Mouse (Mus musculus) CH12.LX (cell line): Measurements from ENCODE around the gene Lrrc46.

Source experiments
- CHD1 ChIP-seq: IDR thresholded peaks from 2 replicates; pipeline ENCODE4 v1.6.1; 2012; ENCODE audit warnings: low read depth, low read length, improper control_type of control experiment, inconsistent platforms
- CHD2 ChIP-seq: IDR thresholded peaks from 2 replicates; pipeline ENCODE4 v1.6.1; 2011; ENCODE audit warnings: low read length, improper control_type of control experiment
- CTCF ChIP-seq, 2 experiments: IDR thresholded peaks in 1 of 2; conservative IDR thresholded peaks in 1 of 2; 2 replicates each; pipeline ENCODE4 v1.5.1; 2011 to 2012; ENCODE audit warnings: low read depth in 2 of 2, low read length in 2 of 2, improper control_type of control experiment in 1 of 2, inconsistent platforms in 1 of 2, mild to moderate bottlenecking in 1 of 2, moderate library complexity in 1 of 2
- E2F4 ChIP-seq: IDR thresholded peaks from 2 replicates; pipeline ENCODE4 v1.6.1; 2011; ENCODE audit warnings: low read depth, low read length, improper control_type of control experiment; ENCODE audit not compliant: insufficient replicate concordance
- ELF1 ChIP-seq: IDR thresholded peaks from 2 replicates; pipeline ENCODE4 v1.6.1; 2014; ENCODE audit warnings: low read depth, mild to moderate bottlenecking, inconsistent platforms, low read length, improper control_type of control experiment
- EP300 ChIP-seq: IDR thresholded peaks from 2 replicates; pipeline ENCODE4 v1.6.1; 2011; ENCODE audit warnings: low read length, improper control_type of control experiment
- KAT2A ChIP-seq: IDR thresholded peaks from 2 replicates; pipeline ENCODE4 v1.6.1; 2012; ENCODE audit warnings: low read length, improper control_type of control experiment, inconsistent platforms; ENCODE audit not compliant: insufficient replicate concordance
- MAFK ChIP-seq: IDR thresholded peaks from 2 replicates; pipeline ENCODE4 v1.6.1; 2011; ENCODE audit warnings: low read length, improper control_type of control experiment; ENCODE audit not compliant: insufficient replicate concordance
- MAZ ChIP-seq: IDR thresholded peaks from 2 replicates; pipeline ENCODE4 v1.6.1; 2012; ENCODE audit warnings: low read depth, mild to moderate bottlenecking, inconsistent platforms, low read length, improper control_type of control experiment, moderate library complexity
- NELFE ChIP-seq: IDR thresholded peaks from 2 replicates; pipeline ENCODE4 v1.6.1; 2011; ENCODE audit warnings: low read depth, low read length, improper control_type of control experiment
- POLR2A ChIP-seq: IDR thresholded peaks from 2 replicates; pipeline ENCODE4 v1.6.1; 2011; ENCODE audit warnings: low read depth, mild to moderate bottlenecking, improper control_type of control experiment, low read length
- SIN3A ChIP-seq: IDR thresholded peaks from 2 replicates; pipeline ENCODE4 v1.6.1; 2012; ENCODE audit warnings: low read length, improper control_type of control experiment, inconsistent platforms

DNA sequence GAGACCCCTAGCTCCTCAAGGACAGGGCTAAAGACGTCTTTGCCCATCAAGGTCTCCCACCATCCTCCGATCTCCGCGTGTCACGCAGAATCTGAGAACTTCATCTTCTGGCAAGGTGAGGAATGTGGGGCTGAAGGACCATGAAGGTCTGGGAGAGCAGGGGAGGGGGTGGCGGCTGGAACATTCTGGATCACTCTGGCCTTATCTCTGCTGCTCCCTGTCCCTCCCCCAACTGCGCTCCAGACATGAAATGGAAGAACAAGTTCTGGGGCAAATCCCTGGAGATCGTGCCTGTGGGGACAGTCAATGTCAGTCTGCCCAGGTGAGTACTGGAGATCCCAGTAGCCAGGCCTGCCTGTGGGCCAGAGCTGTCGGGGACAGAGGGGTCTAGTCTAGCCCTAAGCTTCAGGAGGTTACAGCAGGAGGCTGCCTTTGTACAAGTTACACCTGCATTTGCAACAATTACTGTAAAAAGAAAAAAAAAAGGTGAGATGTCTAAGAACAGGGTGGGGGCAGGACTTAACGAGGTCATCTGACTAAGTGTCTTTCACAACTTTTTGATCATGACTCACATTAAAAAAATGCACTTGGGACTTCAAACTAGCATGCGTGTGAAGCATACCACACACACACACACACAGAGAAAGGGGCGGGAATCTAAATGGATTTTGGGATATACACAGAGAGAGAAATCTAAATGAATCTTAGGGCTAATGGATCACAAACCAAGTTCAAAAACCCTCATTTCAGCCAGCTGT, 24.5 kb upstream of the Lrrc46 start:
- TF ChIP-seq CTCF (conservative IDR thresholded peaks at IDR 0.05 in 1 of 2, IDR thresholded peaks at IDR 0.05 in 1 of 2; ENCODE audit: low read depth in 2 of 2, low read length in 2 of 2) (no peak), MAFK (no peak), SIN3A (no peak), MAZ (no peak), POLR2A (no peak), E2F4 (no peak), CHD1 (no peak), EP300 (no peak), ELF1 (no peak), NELFE (no peak), CHD2 (no peak), KAT2A (no peak)
